Mouse (Mus musculus) hindlimb bud, embryonic 11.5 days (tissue): ENCODE data around the gene Tectb.

Experiments
- DNase-seq: peaks from one replicate; pipeline ENCODE4 v3.0.0-alpha.2; 2012; ENCODE audit warnings: low read depth, low spot score; ENCODE audit errors: extremely low spot score

Gene Tectb

GRCm38 (mm10) chr19:55207746-55208538 is 27.4 kb downstream of the Tectb start:
- no peak for DNase-seq

GRCm38 (mm10) chr19:55208654-55209053 is 28.1 kb downstream of the Tectb start:
- no peak for DNase-seq

DNA sequence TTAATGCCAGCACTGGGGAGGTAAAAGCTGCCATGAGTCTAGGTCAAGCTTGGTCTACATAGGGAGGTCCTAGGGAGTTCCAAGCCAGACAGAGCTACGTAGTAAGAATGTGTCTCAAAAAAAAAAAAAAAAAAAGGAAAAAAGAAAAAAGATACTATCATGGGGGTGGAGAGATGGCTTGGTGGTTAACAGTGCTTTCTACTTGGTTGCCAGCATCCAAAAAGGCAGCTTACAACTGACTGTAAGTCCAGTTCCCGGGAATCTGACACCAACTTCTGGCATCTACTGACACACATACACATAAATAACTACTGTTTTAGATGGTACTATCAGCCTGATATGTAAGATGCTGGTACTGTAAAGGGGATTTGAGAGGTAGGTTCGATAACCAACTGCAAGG is 28.6 kb downstream of the Tectb start:
- no peak for DNase-seq

DNA sequence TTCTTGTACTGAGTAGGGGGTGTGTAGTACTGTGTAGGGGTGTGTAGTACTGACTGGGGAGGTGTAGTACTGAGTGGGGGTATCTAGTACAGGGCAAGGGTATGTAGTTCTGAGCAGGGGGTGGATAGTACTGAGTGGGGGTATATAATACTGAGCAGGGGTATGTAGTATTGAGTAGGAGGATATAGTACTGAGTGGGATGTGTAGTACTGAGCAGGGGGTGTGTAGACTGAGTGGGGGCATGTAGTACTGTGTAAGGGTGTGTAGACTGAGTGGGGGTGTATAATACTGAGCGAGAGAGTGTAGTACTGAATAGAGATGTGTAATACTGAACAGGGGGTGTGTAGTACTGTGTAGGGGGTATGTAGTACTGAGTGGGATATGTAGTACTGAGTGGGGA is 31.2 kb downstream of the Tectb start:
- no peak for DNase-seq

- no peak for DNase-seq
Measured at GRCm38 (mm10) chr19:55213617-55214340, 33.2 kb downstream of the Tectb start.

DNA sequence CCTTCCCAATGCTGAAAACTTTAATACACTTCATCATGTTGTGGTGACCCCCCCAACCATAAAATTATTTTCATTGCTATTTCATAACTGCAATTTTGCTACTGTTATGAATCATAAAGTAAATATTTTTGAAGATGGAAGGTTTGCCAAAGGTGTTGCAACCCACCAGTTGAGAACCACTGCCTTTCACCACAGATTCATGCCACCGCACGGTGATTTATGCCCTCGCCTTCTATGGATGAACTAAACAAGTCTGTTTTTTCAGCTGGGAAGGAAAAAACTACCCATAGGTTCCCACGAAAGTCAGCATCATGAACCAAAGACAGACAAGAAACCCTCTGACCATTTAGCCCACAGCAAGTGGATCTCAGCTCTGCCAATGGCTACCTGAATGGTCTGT is 36.3 kb downstream of the Tectb start:
- no peak for DNase-seq

GRCm38 (mm10) chr19:55217365-55217764 is 36.8 kb downstream of the Tectb start:
- DNase-seq: no peak

DNA sequence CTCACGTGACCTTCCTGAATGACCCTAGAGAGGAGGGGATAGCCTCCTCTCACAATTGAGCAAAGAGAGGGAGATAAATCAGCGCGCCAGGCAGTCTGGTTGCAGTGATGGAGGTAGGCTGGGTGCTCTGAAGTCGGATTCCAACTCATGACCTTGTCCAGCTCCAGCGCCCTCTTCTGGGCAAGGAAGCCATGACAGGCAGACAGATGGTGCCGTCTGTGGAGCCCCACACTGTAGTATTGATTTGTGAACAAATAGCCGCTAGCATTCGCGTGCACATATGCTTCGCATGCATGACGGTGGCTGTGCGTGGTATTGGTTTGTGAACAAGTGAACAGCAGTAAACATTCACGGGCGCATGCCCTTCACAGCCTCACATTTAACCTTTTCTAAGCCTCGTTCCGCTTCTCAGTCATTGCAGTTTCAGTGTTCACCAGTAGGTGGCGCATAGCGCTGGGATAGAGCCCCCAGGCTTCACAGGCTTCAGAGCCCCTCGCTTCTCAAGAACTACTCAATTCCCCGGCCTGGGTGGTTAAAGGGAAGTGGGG is 37.7 kb downstream of the Tectb start:
- peak; percentile 92 for DNase-seq

- no peak for DNase-seq
Measured at GRCm38 (mm10) chr19:55218741-55219221, 38.2 kb downstream of the Tectb start.

DNA sequence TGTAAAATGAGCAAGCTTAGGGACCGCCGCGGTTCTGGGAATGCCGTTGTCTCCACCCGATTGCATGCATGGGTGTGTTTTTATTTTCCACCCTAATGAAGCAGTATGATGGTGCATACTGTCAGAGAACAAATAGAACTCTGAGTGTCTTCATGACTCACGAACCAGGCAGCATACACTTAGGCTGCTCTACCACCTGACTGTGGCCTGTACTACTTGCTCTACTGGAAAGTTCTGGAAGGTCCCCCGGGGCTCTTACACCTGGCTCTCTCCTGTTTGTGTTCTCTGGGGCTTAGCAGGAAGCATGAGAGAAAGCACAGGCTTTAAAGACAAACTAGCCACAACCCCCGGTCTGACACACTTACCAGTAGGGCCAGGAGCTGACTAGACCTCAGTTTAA is 38.8 kb downstream of the Tectb start:
- DNase-seq: no peak

DNA sequence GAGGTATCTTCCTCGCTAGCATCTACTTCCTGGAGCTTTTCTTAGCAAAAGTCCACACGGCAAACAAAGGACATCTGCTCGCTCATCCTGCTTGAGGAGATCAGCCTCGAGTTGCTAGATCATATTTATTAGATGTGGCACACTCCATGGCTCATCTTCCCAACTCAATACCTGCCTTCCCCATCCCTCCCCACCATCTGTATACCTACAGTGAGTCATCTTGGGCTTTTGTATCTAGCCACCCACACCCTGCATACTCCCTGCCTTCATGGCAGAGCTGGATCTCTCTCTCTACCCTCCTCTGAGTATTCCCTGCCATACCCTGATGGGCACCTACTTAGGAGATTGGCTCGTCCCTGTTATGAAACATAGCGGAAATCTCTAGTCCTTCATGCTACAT is 40.7 kb downstream of the Tectb start:
- no peak for DNase-seq

GRCm38 (mm10) chr19:55222268-55222667 is 41.7 kb downstream of the Tectb start:
- DNase-seq: no peak

DNA sequence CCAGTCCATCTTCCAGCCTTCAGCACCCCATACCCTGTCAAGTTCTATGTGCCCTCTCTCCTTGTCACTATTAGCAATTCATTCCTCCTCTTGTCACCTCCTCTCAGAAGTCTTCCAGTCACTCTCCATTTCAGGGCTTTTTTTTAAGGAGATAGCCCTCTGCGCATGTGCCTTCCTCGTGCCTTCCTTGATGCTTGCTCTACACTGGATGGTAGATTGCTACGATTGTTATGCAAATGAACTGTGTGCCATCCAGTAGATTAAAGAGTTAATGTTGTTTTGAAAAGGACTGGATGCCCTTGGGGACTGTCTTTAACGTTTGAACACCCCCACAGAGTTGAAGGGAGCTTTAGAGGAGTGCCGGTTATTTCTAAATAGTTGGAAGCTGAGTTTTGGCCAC is 46.1 kb downstream of the Tectb start:
- no peak for DNase-seq

DNA sequence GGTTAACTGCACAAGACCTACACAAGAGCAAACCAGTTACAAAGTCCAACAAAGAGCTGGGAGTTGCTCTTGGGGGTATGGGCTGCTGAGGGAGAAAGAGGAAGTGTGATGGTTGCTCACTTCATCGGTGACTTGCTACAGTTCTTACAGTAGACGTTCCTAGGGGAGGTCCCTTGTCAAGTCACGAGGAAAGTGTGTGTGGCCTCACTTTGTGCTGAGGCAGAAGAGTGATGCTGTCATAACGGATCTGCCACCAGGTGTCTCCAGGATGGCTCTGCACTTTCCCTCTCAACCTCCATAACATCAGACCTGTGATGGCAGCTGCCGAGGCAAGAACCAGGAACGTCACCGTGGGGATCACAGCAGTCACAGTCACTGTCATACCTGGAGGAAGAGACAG is 46.6 kb downstream of the Tectb start:
- no peak for DNase-seq

DNA sequence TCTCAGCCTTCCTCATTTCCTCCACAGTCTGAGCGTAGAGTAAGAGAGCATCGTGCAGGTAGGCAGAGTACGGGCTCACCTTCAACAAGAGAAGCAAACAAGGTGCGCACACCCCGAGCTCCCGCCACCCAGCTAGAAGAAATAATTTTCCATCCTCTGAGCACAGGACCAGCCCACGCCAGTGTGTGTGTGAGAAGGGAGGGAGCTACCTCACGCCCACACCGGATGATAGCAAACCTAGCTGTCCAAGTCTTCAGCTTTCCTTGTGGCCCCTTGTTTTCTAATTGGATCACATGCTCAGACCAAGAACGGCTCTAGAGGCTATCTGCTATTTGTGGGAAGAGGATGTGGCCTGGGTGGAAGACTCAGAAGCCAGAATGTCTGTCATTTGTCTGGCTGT is 50.5 kb downstream of the Tectb start:
- DNase-seq: no peak

DNA sequence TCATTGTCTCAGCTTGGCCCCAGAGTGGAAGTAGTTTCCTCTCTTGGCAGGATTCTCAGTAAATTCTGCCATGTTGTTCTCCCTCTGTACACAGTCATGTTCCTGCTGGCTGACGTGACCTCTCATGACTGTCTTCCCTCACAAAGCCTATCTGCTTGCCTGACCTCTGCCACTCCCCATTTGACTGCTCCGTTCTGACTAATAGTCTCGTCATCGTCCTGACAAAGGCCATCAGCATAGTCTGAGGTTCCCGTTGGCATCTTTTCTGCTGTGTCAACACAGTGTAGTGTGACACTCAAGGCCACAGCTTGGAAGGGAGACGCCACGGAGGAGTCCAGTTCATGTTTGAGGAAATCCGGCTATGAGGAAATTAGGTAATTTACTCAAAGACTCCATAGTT is 51.6 kb downstream of the Tectb start:
- no peak for DNase-seq

DNA sequence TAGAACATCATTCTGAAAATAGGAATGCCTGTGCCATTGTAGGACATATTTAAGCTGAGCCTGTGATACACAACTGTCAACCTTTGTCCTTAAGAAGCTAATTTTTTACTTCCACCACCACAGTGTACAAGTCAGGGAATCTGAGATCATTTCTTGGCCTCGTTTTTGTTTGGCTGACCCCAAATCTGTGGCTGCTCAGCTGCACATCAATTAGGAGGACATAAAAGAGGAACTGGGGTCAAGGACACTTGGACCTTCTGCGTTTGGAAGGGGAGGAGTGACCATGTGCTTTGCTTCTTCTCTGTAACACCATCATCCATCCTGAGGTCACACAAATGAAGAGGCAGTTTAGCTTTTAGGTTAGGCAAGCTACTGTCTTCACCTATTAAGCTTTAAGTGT is 55.5 kb downstream of the Tectb start:
- no peak for DNase-seq

- no peak for DNase-seq
Measured at GRCm38 (mm10) chr19:55236564-55236963, 56.0 kb downstream of the Tectb start.

DNA sequence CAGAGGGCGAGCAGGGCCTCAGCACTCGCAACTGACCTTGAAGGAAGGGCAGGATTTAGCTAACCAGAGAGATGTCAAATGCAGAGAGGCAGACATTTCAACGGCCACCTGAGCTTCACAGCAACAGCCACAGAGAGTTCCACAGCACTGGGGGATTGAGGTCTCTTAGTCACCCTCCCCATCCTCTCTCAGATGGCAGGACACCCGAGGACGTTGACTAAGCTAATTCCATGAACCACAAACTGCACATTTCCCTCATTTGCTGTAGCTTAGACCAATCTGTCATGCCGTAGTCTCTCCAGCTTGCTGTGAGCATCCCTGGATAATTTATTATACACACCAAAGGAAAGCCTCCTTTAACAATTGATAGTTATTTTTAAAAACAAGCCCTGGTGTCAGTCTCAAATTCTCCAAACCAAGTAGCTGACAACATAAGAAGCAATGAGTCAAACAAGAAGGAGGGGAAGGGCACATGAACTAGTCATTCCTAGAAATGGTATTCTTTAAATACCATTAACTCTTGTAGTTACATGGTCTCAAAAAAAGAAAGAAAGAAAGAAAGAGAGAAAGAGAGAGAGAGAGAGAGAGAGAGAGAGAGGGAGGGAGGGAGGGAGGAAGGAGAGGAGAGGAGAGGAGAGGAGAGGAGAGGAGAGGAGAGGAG is 59.4 kb downstream of the Tectb start:
- DNase-seq: no peak

GRCm38 (mm10) chr19:55241186-55241645 is 60.7 kb downstream of the Tectb start, which contains the start of gene Gucy2g:
TSS of gene Gucy2g (minus strand) at chr19:55241236.
- no peak for DNase-seq

DNA sequence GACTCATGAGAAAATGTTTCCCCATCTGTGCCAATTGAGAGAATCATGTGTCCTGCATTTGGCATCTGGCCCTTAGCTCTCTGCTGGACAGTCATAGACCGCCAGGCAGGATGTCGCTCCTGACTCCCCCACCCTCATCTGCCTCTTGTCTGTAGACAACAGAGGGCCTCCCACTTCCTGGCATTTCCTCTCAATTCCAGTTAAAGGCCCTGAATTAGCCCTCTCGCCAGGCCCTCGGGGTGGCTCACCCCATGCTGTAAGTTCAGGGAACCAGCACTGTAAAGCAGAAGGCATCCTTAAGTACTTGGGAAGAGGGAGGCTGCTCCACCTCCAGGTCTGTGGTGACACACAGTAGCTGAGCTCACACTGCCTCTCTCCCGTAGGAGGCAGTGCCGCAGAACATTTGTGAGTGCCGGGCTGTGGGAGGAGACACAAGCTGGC is 64.3 kb downstream of the Tectb start:
- no peak for DNase-seq
